Mouse (Mus musculus) CH12.LX (cell line): Measurements from ENCODE around the gene Abr.

ENCODE experiments used
- BHLHE40 ChIP-seq: IDR thresholded peaks from 2 replicates; pipeline ENCODE4 v1.6.1; 2011; ENCODE audit warnings: mild to moderate bottlenecking, low read depth, low read length, improper control_type of control experiment
- CHD2 ChIP-seq: IDR thresholded peaks from 2 replicates; pipeline ENCODE4 v1.6.1; 2011; ENCODE audit warnings: low read length, improper control_type of control experiment
- CTCF ChIP-seq, 2 experiments: IDR thresholded peaks in 1 of 2; conservative IDR thresholded peaks in 1 of 2; 2 replicates each; pipeline ENCODE4 v1.5.1; 2011 to 2012; ENCODE audit warnings: low read depth in 2 of 2, low read length in 2 of 2, improper control_type of control experiment in 1 of 2, inconsistent platforms in 1 of 2, mild to moderate bottlenecking in 1 of 2, moderate library complexity in 1 of 2
- E2F4 ChIP-seq: IDR thresholded peaks from 2 replicates; pipeline ENCODE4 v1.6.1; 2011; ENCODE audit warnings: low read depth, low read length, improper control_type of control experiment; ENCODE audit not compliant: insufficient replicate concordance
- KAT2A ChIP-seq: IDR thresholded peaks from 2 replicates; pipeline ENCODE4 v1.6.1; 2012; ENCODE audit warnings: low read length, improper control_type of control experiment, inconsistent platforms; ENCODE audit not compliant: insufficient replicate concordance
- MAFK ChIP-seq: IDR thresholded peaks from 2 replicates; pipeline ENCODE4 v1.6.1; 2011; ENCODE audit warnings: low read length, improper control_type of control experiment; ENCODE audit not compliant: insufficient replicate concordance
- MAX ChIP-seq: IDR thresholded peaks from 2 replicates; pipeline ENCODE4 v1.6.1; 2011; ENCODE audit warnings: low read length, improper control_type of control experiment
- MXI1 ChIP-seq: IDR thresholded peaks from 2 replicates; pipeline ENCODE4 v1.6.1; 2011; ENCODE audit warnings: mild to moderate bottlenecking, low read depth, low read length, improper control_type of control experiment
- POLR2A ChIP-seq: IDR thresholded peaks from 2 replicates; pipeline ENCODE4 v1.6.1; 2011; ENCODE audit warnings: low read depth, mild to moderate bottlenecking, improper control_type of control experiment, low read length
- RAD21 ChIP-seq: IDR thresholded peaks from 2 replicates; pipeline ENCODE4 v1.6.1; 2011; ENCODE audit warnings: low read depth, mild to moderate bottlenecking, low read length, improper control_type of control experiment, moderate library complexity
- TBP ChIP-seq: conservative IDR thresholded peaks from 2 replicates; pipeline ENCODE4 v1.6.1; 2011; ENCODE audit warnings: low read depth, low read length, improper control_type of control experiment
- TCF12 ChIP-seq: IDR thresholded peaks from 2 replicates; pipeline ENCODE4 v1.6.1; 2014; ENCODE audit warnings: low read depth, mild to moderate bottlenecking, inconsistent platforms, low read length, improper control_type of control experiment
- USF1 ChIP-seq: IDR thresholded peaks from 2 replicates; pipeline ENCODE4 v1.6.1; 2014; ENCODE audit warnings: low read depth, mild to moderate bottlenecking, inconsistent platforms, low read length, improper control_type of control experiment
- ZMIZ1 ChIP-seq: IDR thresholded peaks from 2 replicates; pipeline ENCODE4 v1.6.1; 2012; ENCODE audit warnings: low read depth, mild to moderate bottlenecking, inconsistent platforms, low read length, improper control_type of control experiment

DNA sequence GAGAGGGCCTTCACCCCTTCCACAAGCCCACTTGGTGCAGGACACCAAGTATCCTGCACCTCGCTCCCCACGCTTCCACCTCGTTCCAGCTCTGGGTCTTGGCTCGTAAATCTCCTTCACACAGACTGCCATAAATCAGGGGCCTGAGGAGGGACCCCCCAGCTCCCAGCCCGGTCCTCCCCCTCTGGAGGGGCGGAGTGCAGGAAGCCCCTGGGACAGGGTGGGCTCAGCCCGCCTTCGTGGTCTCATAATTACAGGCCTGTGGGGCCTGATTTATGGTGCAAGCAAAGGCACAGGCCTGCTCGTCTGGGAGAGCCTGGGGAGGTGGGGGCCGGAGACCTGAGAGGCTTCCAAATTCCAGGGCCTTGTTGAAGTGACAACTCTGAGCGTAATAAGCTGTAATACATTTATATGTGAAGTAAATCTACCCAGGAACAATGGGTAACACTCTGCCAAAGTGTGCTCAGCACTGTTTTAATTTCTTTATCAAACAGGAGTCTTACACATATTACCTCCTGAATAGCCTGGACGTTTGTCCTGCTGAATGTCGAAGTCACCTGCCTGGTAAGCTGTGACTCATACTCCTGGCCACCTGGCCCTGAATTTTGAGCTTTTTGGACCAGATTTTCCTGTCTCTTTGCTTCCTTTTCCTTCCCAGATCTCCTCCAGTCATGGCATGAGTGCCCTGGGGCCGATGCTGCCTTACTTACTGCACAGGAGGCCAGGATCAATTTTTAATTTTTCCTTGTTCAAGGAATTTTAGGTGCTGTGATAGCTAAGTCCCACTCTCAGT, 37.2 kb upstream of the Abr start:
- TF ChIP-seq BHLHE40 (no peak), MXI1 (no peak), CHD2 (no peak), POLR2A (no peak), CTCF (conservative IDR thresholded peaks at IDR 0.05 in 1 of 2, IDR thresholded peaks at IDR 0.05 in 1 of 2; ENCODE audit: low read depth in 2 of 2, low read length in 2 of 2) (no peak), KAT2A (no peak), MAX (no peak), TBP (no peak), RAD21 (no peak), USF1 (no peak), TCF12 (no peak), ZMIZ1 (no peak), E2F4 (no peak), MAFK (no peak)
